Mouse (Mus musculus): ENCODE results near the gene Naif1.

Gene Naif1

GRCm38 (mm10) chr2:32503588-32503987, 53.3 kb downstream of the Naif1 start:
- no peak for DNase-seq

DNA sequence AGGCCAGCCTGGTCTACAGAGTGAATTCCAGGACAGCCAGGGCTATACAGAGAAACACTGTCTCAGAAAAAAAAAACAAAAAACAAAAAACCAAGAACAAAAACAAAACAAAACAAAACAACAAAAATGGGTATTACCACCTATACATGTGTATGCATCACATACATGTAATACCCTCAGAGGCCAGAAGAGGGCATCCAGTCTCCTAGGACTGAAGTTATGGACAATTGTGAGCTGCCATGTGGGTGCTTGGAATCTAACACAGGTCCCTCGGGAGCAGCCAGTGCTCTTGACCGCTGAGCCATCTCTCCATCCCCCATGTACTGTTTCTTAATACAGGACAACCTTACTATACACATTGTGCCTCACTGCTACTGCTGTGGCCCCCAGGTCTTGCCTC, 55.3 kb downstream of the Naif1 start:
- no peak for DNase-seq

Data from kidney, adult 8-10 months (tissue).